Mouse (Mus musculus) heart, postnatal 0 days (tissue): ENCODE measurements at regions not wholly inside any gene's neighbourhood (a gene's known extent, or its start where the extent isn't known, plus 50 kb on each side); places are given as distances from the start of the nearest gene placed in this dataset.

Experiments
- CTCF ChIP-seq: IDR thresholded peaks from 2 replicates; pipeline ENCODE4 v1.5.1; 2016; ENCODE audit warnings: antibody characterized with exemption, control low read depth, low read depth
- EP300 ChIP-seq: IDR thresholded peaks from 2 replicates; pipeline ENCODE4 v1.6.1; 2016; ENCODE audit warnings: antibody characterized with exemption, low read depth

DNA sequence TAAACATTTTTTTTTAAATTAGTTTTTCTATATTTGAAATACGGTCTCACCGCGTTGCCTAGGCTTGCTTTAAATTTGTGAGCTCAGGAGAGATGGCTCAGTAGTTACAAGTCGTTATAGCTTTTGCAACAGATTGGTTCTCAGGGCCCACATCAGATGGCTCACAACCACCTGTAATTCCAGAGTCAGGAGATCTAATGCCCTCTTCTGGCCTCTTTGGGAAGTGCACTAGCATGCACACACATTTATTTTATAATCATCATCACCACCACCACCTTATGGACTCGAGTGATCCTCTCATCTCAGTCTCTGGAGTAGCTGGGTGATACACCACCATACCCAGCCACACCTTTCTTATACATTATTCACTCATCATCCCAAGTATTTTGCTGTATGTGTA lies 116.9 kb upstream of the Egln3 start:
- TF ChIP-seq EP300 (no peak), CTCF (no peak; the same call in 1 of the 2 replicates)
